Mouse (Mus musculus): ENCODE measurements around the gene Gm3269.
"Not testable (repeated sequence)": the region's sequence is repeated elsewhere in the genome, so short reads cannot be mapped to it uniquely, and the experiment has no call there.

Gene Gm3269

DNA sequence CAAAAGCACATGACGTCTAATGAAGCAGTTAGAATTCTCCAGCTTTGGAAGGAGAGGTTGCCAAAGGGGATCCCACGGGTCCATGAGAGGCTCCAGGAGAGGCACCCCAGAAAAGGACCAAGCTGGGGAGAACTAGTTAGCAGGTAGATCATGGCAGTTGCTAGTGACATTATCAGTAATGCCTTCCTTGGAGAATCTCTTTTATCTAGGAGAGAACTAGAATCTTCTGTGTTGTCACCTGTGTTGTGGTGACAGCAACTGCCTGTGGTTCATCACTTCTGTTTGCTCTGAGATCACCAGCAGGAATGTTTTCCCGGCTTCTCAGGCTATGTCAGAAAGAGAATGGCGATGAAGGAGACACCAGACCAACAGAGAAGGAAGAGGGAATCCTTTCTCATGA, at the start of gene Gm3269:
Gm3269 (plus strand) TSS at position 301 of the 400 bp plus-strand sequence.
- not testable (repeated sequence) for DNase-seq

- not testable (repeated sequence) for DNase-seq
Measured at GRCm38 (mm10) chr14:4806421-4806820, 31.5 kb upstream of the Gm3269 start.

- not testable (repeated sequence) for DNase-seq
Measured at GRCm38 (mm10) chr14:4821950-4822349, 16.0 kb upstream of the Gm3269 start.

GRCm38 (mm10) chr14:4855299-4855980, 17.5 kb downstream of the Gm3269 start, which contains the start of gene Gm3264:
Gene Gm3264 (plus strand): TSS chr14:4855576.
- not testable (repeated sequence) for DNase-seq

DNA sequence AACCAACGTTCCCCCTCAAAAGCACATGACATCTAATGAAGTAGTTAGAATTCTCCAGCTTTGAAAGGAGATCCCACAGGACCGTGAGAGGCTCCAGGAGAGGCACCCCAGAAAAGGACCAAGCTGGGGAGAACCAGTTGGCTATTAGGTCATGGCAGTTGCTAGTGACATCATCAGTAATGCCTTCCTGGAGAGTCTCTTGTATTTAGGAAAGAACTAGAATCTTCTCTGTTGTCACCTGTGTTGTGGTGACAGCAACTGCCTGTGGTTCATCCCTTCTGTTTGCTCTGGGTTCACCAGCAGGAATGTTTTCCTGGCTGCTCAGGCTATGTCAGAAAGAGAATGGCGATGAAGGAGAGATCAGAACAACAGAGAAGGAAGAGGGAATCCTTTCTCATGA, 54.2 kb downstream of the Gm3269 start, which contains the start of gene Gm3278:
Gm3278 (plus strand) TSS at position 301 of the 400 bp plus-strand sequence.
- not testable (repeated sequence) for DNase-seq
